ENCODE assay signal across 9 mouse cellular contexts in the genomic region with DNA sequence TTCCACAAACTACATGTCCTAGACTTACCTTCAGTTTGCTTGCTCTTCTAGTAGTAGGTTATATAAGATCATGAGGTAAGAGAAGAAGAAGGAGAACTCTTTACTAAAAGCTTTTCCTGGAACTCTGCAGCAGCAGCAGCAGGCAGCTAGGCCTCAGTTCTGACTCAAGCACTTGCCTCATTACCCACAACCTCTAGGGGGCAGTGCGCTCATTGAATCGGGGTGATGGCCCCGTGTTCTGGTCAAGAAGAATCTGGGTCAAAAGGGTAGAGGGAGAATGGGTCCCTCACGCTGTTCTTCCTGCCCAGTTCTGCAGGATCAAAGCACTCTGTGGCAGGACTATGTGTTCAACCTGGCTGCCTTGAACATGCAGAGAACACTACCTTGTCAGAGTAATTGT.
DNase-seq lines count a peak whose midpoint lies in the region; TF ChIP-seq lines count a peak whose summit lies in the region.
"Had no signal": no experiment of that assay in that cellular context is flagged by ENCODE, and none has a peak within 500 bp of the region (broad histone marks: within the 10 kb centered on the region; RNA-seq: fewer than 3 reads in every experiment).

No protein-coding gene starts in this region.

- peak; percentile 26 for DNase-seq in gastrocnemius, adult 2 months
- no peak for DNase-seq in gastrocnemius, postnatal 25 days
- DNase-seq in spleen, adult 2 months (ENCODE audit: low read depth in 1 of 2, low spot score in 2 of 2) = no peak
- DNase-seq in spleen, postnatal 36 days (ENCODE audit: low spot score in 2 of 2) = no peak
- peak; percentile 20 for DNase-seq in c-Kit-positive CD71-negative TER-119-negative erythroid progenitor cells, embryonic 14.5 days (ENCODE audit: low read depth)
- DNase-seq in thymus, postnatal 4 days = peak; percentile 36
- DNase-seq in spleen, postnatal 14 days (ENCODE audit: low spot score in 2 of 2) = no peak
- no peak for DNase-seq in urinary bladder, postnatal 36 days (ENCODE audit: low spot score in 2 of 2)

- H3K36me3 ChIP-seq in spleen, adult 2 months (ENCODE audit: control insufficient read depth, insufficient read depth, low read length) = no peaks in the 10 kb centered on the region
- H3K36me3 ChIP-seq: midbrain, embryonic 12.5 days had no signal

- H3K4me1 ChIP-seq in spleen, adult 2 months (ENCODE audit: control insufficient read depth, insufficient read depth, insufficient read length) = no peaks in the 10 kb centered on the region
- H3K4me1 ChIP-seq: midbrain, embryonic 12.5 days had no signal

- intact Hi-C loops in gastrocnemius, adult 2 months (cut with DNase I) = no loop called here

- peak; percentile 45 for TF ChIP-seq CTCF in gastrocnemius, adult 2 months (IDR thresholded peaks at IDR 0.05)
- TF ChIP-seq CTCF in spleen, adult 2 months (IDR thresholded peaks at IDR 0.05; ENCODE audit: extremely low read depth, insufficient read depth, insufficient read length, insufficient replicate concordance) = peak; percentile 10; the same call in 1 of the 2 replicates

- H3K4me3 ChIP-seq in gastrocnemius, adult 2 months = no peak overlapping the region
- no peak overlapping the region for H3K4me3 ChIP-seq in spleen, adult 2 months (ENCODE audit: extremely low read depth, insufficient read depth, insufficient read length)
- H3K4me3 ChIP-seq: midbrain, embryonic 12.5 days had no signal

- TF ChIP-seq POLR2A in spleen, adult 2 months (IDR thresholded peaks at IDR 0.05; ENCODE audit: low read depth, low read length) = no peak

- H3K27me3 ChIP-seq in spleen, adult 2 months (ENCODE audit: control insufficient read depth, insufficient read depth, low read length) = no peaks in the 10 kb centered on the region
- H3K27me3 ChIP-seq: midbrain, embryonic 12.5 days had no signal

- WGBS in spleen, adult 2 months = 37% methylated on average over 4 of the region's 4 CpGs

- H3K27ac ChIP-seq in gastrocnemius, adult 2 months = no peak overlapping the region
- H3K27ac ChIP-seq in spleen, adult 2 months (ENCODE audit: insufficient read depth, low read length) = no peak overlapping the region
- H3K27ac ChIP-seq: midbrain, embryonic 12.5 days had no signal

Comparison
In these comparisons a context has a peak if more than half of its experiments do, and no peak if none do; other contexts are left out.
1. DNase-seq: peak in gastrocnemius, adult 2 months (single experiment), c-Kit-positive CD71-negative TER-119-negative erythroid progenitor cells, embryonic 14.5 days (single experiment) and thymus, postnatal 4 days (single experiment); none in gastrocnemius, postnatal 25 days (single experiment), spleen, adult 2 months (0 of 2), spleen, postnatal 36 days (0 of 2), spleen, postnatal 14 days (0 of 2) and urinary bladder, postnatal 36 days (0 of 2).